Mouse (Mus musculus) hindbrain, embryonic 11.5 days (tissue): ENCODE data around the gene 1700102P08Rik. TPM values are rescaled to one million over a fixed set of nuclear protein-coding genes. Genes with fewer than 3 reads are reported as not detected.
A peak's percentile ranks its signal among the peaks of the same experiment; 100 is the strongest.

ENCODE experiments used
- ATAC-seq: fragments of 200-750 bp; cut with Nextera tagmentation; 2 replicates; pipeline ENCODE4 v1.8.0; 2017; ENCODE audit warnings: mild to moderate bottlenecking, moderate TSS enrichment, moderate library complexity; ENCODE audit not compliant: low FRiP score
- DNase-seq: peaks from one replicate; pipeline ENCODE4 v3.0.0-alpha.2; 2015; ENCODE audit warnings: low spot score
- H3K27ac ChIP-seq: fragments of 300-500 bp; sonication (generic); 2 replicates; pipeline ENCODE4 v1.5.1; 2014; ENCODE audit warnings: mild to moderate bottlenecking, low read depth, low read length
- H3K27me3 ChIP-seq: fragments of 300-500 bp; sonication (generic); 2 replicates; pipeline ENCODE4 v1.6.1; 2014; ENCODE audit warnings: mild to moderate bottlenecking, low read length, moderate library complexity, mixed read lengths; ENCODE audit not compliant: control insufficient read depth, insufficient read depth
- H3K36me3 ChIP-seq: fragments of 300-500 bp; sonication (generic); 2 replicates; pipeline ENCODE4 v1.6.1; 2014; ENCODE audit warnings: mild to moderate bottlenecking, low read length, moderate library complexity, mixed read lengths; ENCODE audit not compliant: control insufficient read depth, insufficient read depth
- H3K4me1 ChIP-seq: fragments of 300-500 bp; sonication (generic); replicated peaks from 2 replicates; pipeline ENCODE4 v1.6.1; 2014; ENCODE audit warnings: low read length, mixed read lengths; ENCODE audit not compliant: control insufficient read depth, insufficient read depth
- H3K4me2 ChIP-seq: fragments of 300-500 bp; sonication (generic); replicated peaks from 2 replicates; pipeline ENCODE4 v1.6.1; 2014; ENCODE audit warnings: mild to moderate bottlenecking, low read depth, low read length
- H3K4me3 ChIP-seq: fragments of 300-500 bp; sonication (generic); 2 replicates; pipeline ENCODE4 v1.5.1; 2014; ENCODE audit warnings: low read depth, low read length
- H3K9ac ChIP-seq: fragments of 300-500 bp; sonication (generic); 2 replicates; pipeline ENCODE4 v1.6.1; 2014; ENCODE audit warnings: low read depth, low read length
- H3K9me3 ChIP-seq: fragments of 300-500 bp; sonication (generic); 2 replicates; pipeline ENCODE4 v1.6.1; 2016; ENCODE audit warnings: low read length; ENCODE audit not compliant: control insufficient read depth
- WGBS: fragments of 180-500 bp; shearing (Covaris S2); extraction: QIAGEN DNeasy Blood & Tissue Kit; methylation state at CpG from one replicate; pipeline ENCODE4 v1.1.7; 2014; 5-methylcytosine and 5-hydroxymethylcytosine counted together
- polyA plus RNA-seq: library from polyadenylated mRNA; unstranded; fragments of >200 nt; fragmentation: Nextera tagmentation; extraction: Ambion mirVana; gene quantifications from 2 replicates; pipeline ENCODE4 v1.2.1, GENCODE M21; 2014

1700102P08Rik gene
- polyA plus RNA-seq, 1 experiment from 2014 or later: 1.0 TPM

GRCm38 (mm10) chr9:108431431-108432067 is 38.9 kb downstream of the 1700102P08Rik start:
- Histone ChIP-seq H3K4me1 (no peaks in the 10 kb centered on the region), H3K4me2 (peak overlapping the region; percentile 32; the same call in 1 of the 2 replicates), H3K27me3 (no peaks in the 10 kb centered on the region), H3K9me3 (no peaks in the 10 kb centered on the region), H3K9ac (no peak overlapping the region), H3K36me3 (no peaks in the 10 kb centered on the region), H3K4me3 (peak overlapping the region; percentile 17; the same call in 1 of the 2 replicates), H3K27ac (no peak overlapping the region)
- ATAC-seq (peak; percentile 47; the same call in 1 of the 2 replicates), DNase-seq (peak; percentile 69)
- WGBS: 44% methylated on average over 32 of the region's 32 CpGs

- H3K4me3 ChIP-seq: no peak within 1 kb of the TSS
- ATAC-seq (no peak), DNase-seq (no peak)
- no peak within 1 kb of the TSS for H3K4me2 ChIP-seq
- H3K27me3 ChIP-seq: no peaks in the 10 kb centered on the region
- no peaks in the 10 kb centered on the region for H3K9me3 ChIP-seq
- no peaks in the 10 kb centered on the region for H3K36me3 ChIP-seq
- H3K9ac ChIP-seq: no peak within 1 kb of the TSS
- no peak within 1 kb of the TSS for H3K27ac ChIP-seq
- no peaks in the 10 kb centered on the region for H3K4me1 ChIP-seq
- 25% methylated on average over 3 of the region's 3 CpGs for WGBS
These were observed 43.6 kb downstream of the 1700102P08Rik start, which contains the start of gene BC048562 for GRCm38 (mm10) chr9:108436182-108436581. Gene BC048562, plus strand, starts transcription at chr9:108436482.

- Histone ChIP-seq H3K36me3 (no peaks in the 10 kb centered on the region), H3K4me1 (no peaks in the 10 kb centered on the region), H3K27ac (no peak overlapping the region), H3K9ac (no peak overlapping the region), H3K4me3 (no peak overlapping the region), H3K9me3 (no peaks in the 10 kb centered on the region), H3K27me3 (no peaks in the 10 kb centered on the region), H3K4me2 (no peak overlapping the region)
- DNase-seq: no peak
- ATAC-seq: no peak
- 86% methylated on average over 6 of the region's 6 CpGs for WGBS
These were observed 46.6 kb downstream of the 1700102P08Rik start for GRCm38 (mm10) chr9:108439176-108439575.

DNA sequence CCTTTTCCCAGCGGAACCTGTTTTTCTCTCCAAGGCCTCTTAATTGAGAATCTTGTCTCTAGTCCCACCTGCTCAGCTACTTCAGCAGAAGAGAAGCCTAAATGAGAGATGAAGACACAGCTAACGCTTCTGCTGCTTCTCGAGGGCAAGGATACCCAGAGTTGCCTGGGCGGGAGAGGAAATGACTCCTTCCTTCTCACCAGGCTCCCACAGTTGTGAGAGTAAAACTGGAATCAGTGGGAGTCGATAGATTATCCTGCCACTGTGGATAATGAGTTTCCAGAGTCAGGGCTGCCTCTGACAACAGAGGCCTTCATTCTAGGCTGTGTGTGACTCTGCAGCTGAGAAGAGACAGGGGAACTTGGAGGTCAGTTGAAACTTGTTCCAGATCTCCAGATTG is 47.9 kb downstream of the 1700102P08Rik start:
- Histone ChIP-seq H3K9ac (no peak overlapping the region), H3K4me2 (no peak overlapping the region), H3K9me3 (no peaks in the 10 kb centered on the region), H3K36me3 (no peaks in the 10 kb centered on the region), H3K4me3 (no peak overlapping the region), H3K4me1 (no peaks in the 10 kb centered on the region), H3K27ac (no peak overlapping the region), H3K27me3 (no peaks in the 10 kb centered on the region; the same call in 1 of the 2 replicates)
- DNase-seq (no peak), ATAC-seq (no peak)
- 84% methylated on average over 5 of the region's 5 CpGs for WGBS

- H3K9me3 ChIP-seq: no peaks in the 10 kb centered on the region
- H3K4me1 ChIP-seq: no peaks in the 10 kb centered on the region
- no peak overlapping the region for H3K9ac ChIP-seq
- no peaks in the 10 kb centered on the region for H3K36me3 ChIP-seq
- 91% methylated on average over 11 of the region's 11 CpGs for WGBS
- DNase-seq: no peak
- no peak for ATAC-seq
- no peak overlapping the region for H3K4me3 ChIP-seq
- no peak overlapping the region for H3K4me2 ChIP-seq
- no peak overlapping the region for H3K27ac ChIP-seq
- no peaks in the 10 kb centered on the region; the same call in 1 of the 2 replicates for H3K27me3 ChIP-seq
These were observed 48.8 kb downstream of the 1700102P08Rik start for GRCm38 (mm10) chr9:108441236-108441919.

DNA sequence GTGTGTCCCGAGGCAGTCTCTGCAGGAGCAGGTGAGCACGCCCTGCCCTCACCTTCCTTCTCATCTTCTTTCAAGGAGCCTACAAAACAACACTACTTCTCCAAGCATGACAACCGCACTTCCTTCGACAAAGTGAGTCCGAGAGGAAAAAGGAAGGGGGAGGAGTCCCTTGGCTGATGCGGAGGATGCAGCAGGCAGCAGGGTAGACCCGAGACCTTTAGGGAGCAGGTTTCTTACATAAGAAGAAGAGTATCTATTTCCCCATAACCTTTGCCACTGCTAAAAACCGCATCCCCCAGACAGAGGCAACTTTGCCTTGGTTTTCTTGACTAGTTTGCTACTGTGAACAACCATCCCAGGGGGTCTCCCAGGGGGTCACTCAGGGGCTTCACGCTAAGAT is 52.5 kb downstream of the 1700102P08Rik start:
- 71% methylated on average over 9 of the region's 9 CpGs for WGBS
- Histone ChIP-seq H3K4me2 (no peak overlapping the region), H3K4me3 (no peak overlapping the region), H3K36me3 (no peaks in the 10 kb centered on the region), H3K9me3 (no peaks in the 10 kb centered on the region), H3K27ac (no peak overlapping the region), H3K4me1 (peaks cover 8% of the 10 kb centered on the region), H3K9ac (no peak overlapping the region), H3K27me3 (no peaks in the 10 kb centered on the region; the same call in 1 of the 2 replicates)
- DNase-seq (no peak), ATAC-seq (no peak)

GRCm38 (mm10) chr9:108449860-108450259 is 57.3 kb downstream of the 1700102P08Rik start:
- Histone ChIP-seq H3K36me3 (no peaks in the 10 kb centered on the region), H3K27ac (peak overlapping the region; percentile 83), H3K4me3 (0 out of 2 replicates have a peak overlapping the region, but pooled peaks have one; percentile 4), H3K4me2 (peak overlapping the region; percentile 97), H3K9ac (peak overlapping the region; percentile 19; the same call in 1 of the 2 replicates), H3K4me1 (peaks cover 21% of the 10 kb centered on the region), H3K9me3 (no peaks in the 10 kb centered on the region), H3K27me3 (no peaks in the 10 kb centered on the region; the same call in 1 of the 2 replicates)
- 38% methylated on average over 4 of the region's 4 CpGs for WGBS
- peak; percentile 79 for ATAC-seq
- peak; percentile 87 for DNase-seq

GRCm38 (mm10) chr9:108450292-108451169 is 57.9 kb downstream of the 1700102P08Rik start:
- no peaks in the 10 kb centered on the region for H3K27me3 ChIP-seq
- DNase-seq: peak; percentile 59
- no peaks in the 10 kb centered on the region for H3K36me3 ChIP-seq
- peak; percentile 67 for ATAC-seq
- WGBS: 70% methylated on average over 21 of the region's 21 CpGs
- H3K4me1 ChIP-seq: peaks cover 21% of the 10 kb centered on the region
- H3K27ac ChIP-seq: peak overlapping the region; percentile 83
- H3K9me3 ChIP-seq: no peaks in the 10 kb centered on the region
- peak overlapping the region; percentile 34 for H3K9ac ChIP-seq
- 0 out of 2 replicates have a peak overlapping the region, but pooled peaks have one; percentile 12 for H3K4me3 ChIP-seq
- H3K4me2 ChIP-seq: peak overlapping the region; percentile 97
